Mouse (Mus musculus): ENCODE measurements around the gene Nudt14.

- TF ChIP-seq CTCF (IDR thresholded peaks at IDR 0.05; ENCODE audit: low read depth) (no peak), EP300 (IDR thresholded peaks at IDR 0.05; ENCODE audit: low read depth) (no peak)
Observed at GRCm38 (mm10) chr12:112961428-112961827, 19.5 kb upstream of the Nudt14 start.
